Mouse (Mus musculus) cerebellum, adult 18-20 months (tissue): ENCODE measurements around the gene Nle1.
A peak's percentile ranks its signal among the peaks of the same experiment; 100 is the strongest.

Source experiments
- DNase-seq, 2 experiments: peaks; one replicate each; pipeline ENCODE4 v3.0.0; 2021

Gene Nle1

GRCm38 (mm10) chr11:82910679-82911389, 2.6 kb upstream of the Nle1 start:
- DNase-seq, result no peak

- DNase-seq, result no peak
Observed at GRCm38 (mm10) chr11:82910250-82910649, 2.0 kb upstream of the Nle1 start, which contains the start of gene Unc45b. TSS of gene Unc45b (plus strand) at chr11:82910550.

- no peak for DNase-seq
Observed at GRCm38 (mm10) chr11:82908608-82908989, 388 bp upstream of the Nle1 start.

- no peak for DNase-seq
Observed at GRCm38 (mm10) chr11:82905816-82906215, 2.4 kb downstream of the Nle1 start.

- DNase-seq, result no peak
Observed at GRCm38 (mm10) chr11:82904952-82905351, 3.3 kb downstream of the Nle1 start.

GRCm38 (mm10) chr11:82901606-82902310, 6.5 kb downstream of the Nle1 start:
- DNase-seq, result peak; percentile 54 to 60

- no peak for DNase-seq
Observed at GRCm38 (mm10) chr11:82899720-82900119, 8.5 kb downstream of the Nle1 start.

GRCm38 (mm10) chr11:82897478-82897877, 10.7 kb downstream of the Nle1 start:
- DNase-seq, result no peak

- DNase-seq, result no peak
Observed at GRCm38 (mm10) chr11:82891936-82892335, 16.3 kb downstream of the Nle1 start, which contains the start of gene Fndc8. TSS of gene Fndc8 (plus strand) at chr11:82892124.

GRCm38 (mm10) chr11:82890342-82890762, 17.9 kb downstream of the Nle1 start, which contains the start of gene Rad51d:
TSS of gene Rad51d (minus strand) at chr11:82890614.
- DNase-seq, result peak; percentile 95 to 97

GRCm38 (mm10) chr11:82889524-82890341, 18.5 kb downstream of the Nle1 start:
- peak; percentile 41 to 45 for DNase-seq

GRCm38 (mm10) chr11:82888491-82888946, 19.7 kb downstream of the Nle1 start:
- peak; percentile 17 to 22 for DNase-seq

- no peak for DNase-seq
Observed at GRCm38 (mm10) chr11:82886559-82886958, 21.7 kb downstream of the Nle1 start.

GRCm38 (mm10) chr11:82883180-82883579, 25.0 kb downstream of the Nle1 start:
- no peak for DNase-seq

- DNase-seq, result no peak
Observed at GRCm38 (mm10) chr11:82877726-82878344, 30.4 kb downstream of the Nle1 start.

- DNase-seq, result no peak
Observed at GRCm38 (mm10) chr11:82875631-82876030, 32.6 kb downstream of the Nle1 start.

GRCm38 (mm10) chr11:82874924-82875323, 33.3 kb downstream of the Nle1 start:
- no peak for DNase-seq

GRCm38 (mm10) chr11:82871031-82871446, 37.2 kb downstream of the Nle1 start, which contains the start of gene Rffl:
TSS of gene Rffl (minus strand) at chr11:82871210.
- peak; percentile 92 to 98 for DNase-seq

GRCm38 (mm10) chr11:82870173-82871030, 37.8 kb downstream of the Nle1 start:
- no peak for DNase-seq

- peak in 1 of 2 experiments; percentile 16 for DNase-seq
Observed at GRCm38 (mm10) chr11:82869506-82870172, 38.6 kb downstream of the Nle1 start.

- no peak for DNase-seq
Observed at GRCm38 (mm10) chr11:82867956-82868355, 40.3 kb downstream of the Nle1 start.
